Mouse (Mus musculus): ENCODE data around the gene Pah. TPM values are rescaled to one million over a fixed set of nuclear protein-coding genes. Genes with fewer than 3 reads are reported as not detected.

Pah gene
- total RNA-seq, 2 experiments from 2014 or later = not detected

- DNase-seq (ENCODE audit: low spot score in 2 of 2) = no peak
These were observed 19.3 kb upstream of the Pah start for GRCm38 (mm10) chr10:87502283-87502682.

- peak; percentile 67 to 81 for DNase-seq (ENCODE audit: low spot score in 2 of 2)
These were observed 17.6 kb upstream of the Pah start for GRCm38 (mm10) chr10:87503946-87504345.

GRCm38 (mm10) chr10:87508581-87508980, 13.0 kb upstream of the Pah start:
- DNase-seq (ENCODE audit: low spot score in 2 of 2) = no peak

- DNase-seq (ENCODE audit: low spot score in 2 of 2) = no peak
These were observed 8.5 kb upstream of the Pah start for GRCm38 (mm10) chr10:87513052-87513451.

GRCm38 (mm10) chr10:87518585-87518984, 3.0 kb upstream of the Pah start:
- DNase-seq (ENCODE audit: low spot score in 2 of 2) = no peak

GRCm38 (mm10) chr10:87520401-87521116, 1.0 kb upstream of the Pah start:
- no peak for DNase-seq (ENCODE audit: low spot score in 2 of 2)

GRCm38 (mm10) chr10:87534172-87534571, 12.6 kb downstream of the Pah start:
- DNase-seq (ENCODE audit: low spot score in 2 of 2) = no peak

GRCm38 (mm10) chr10:87545759-87546158, 24.2 kb downstream of the Pah start:
- DNase-seq (ENCODE audit: low spot score in 2 of 2) = no peak

GRCm38 (mm10) chr10:87546299-87547234, 25.0 kb downstream of the Pah start:
- DNase-seq (ENCODE audit: low spot score in 2 of 2) = no peak

GRCm38 (mm10) chr10:87552726-87553125, 31.1 kb downstream of the Pah start:
- peak; percentile 47 to 69 for DNase-seq (ENCODE audit: low spot score in 2 of 2)

- DNase-seq (ENCODE audit: low spot score in 2 of 2) = no peak
These were observed 34.8 kb downstream of the Pah start for GRCm38 (mm10) chr10:87556441-87556840.

- DNase-seq (ENCODE audit: low spot score in 2 of 2) = no peak
These were observed 42.2 kb downstream of the Pah start for GRCm38 (mm10) chr10:87563818-87564217.

- no peak for DNase-seq (ENCODE audit: low spot score in 2 of 2)
These were observed 44.1 kb downstream of the Pah start for GRCm38 (mm10) chr10:87565712-87566111.

- DNase-seq (ENCODE audit: low spot score in 2 of 2) = no peak
These were observed 50.9 kb downstream of the Pah start for GRCm38 (mm10) chr10:87572500-87572899.

GRCm38 (mm10) chr10:87586696-87587095, 65.1 kb downstream of the Pah start:
- DNase-seq (ENCODE audit: low spot score in 2 of 2) = no peak

GRCm38 (mm10) chr10:87593916-87594315, 72.3 kb downstream of the Pah start:
- DNase-seq (ENCODE audit: low spot score in 2 of 2) = no peak

GRCm38 (mm10) chr10:87596361-87597074, 74.9 kb downstream of the Pah start:
- peak; percentile 29 to 66 for DNase-seq (ENCODE audit: low spot score in 2 of 2)

GRCm38 (mm10) chr10:87597075-87597677, 75.6 kb downstream of the Pah start:
- DNase-seq (ENCODE audit: low spot score in 2 of 2) = peak; percentile 17 to 54

- no peak for DNase-seq (ENCODE audit: low spot score in 2 of 2)
These were observed 80.6 kb downstream of the Pah start for GRCm38 (mm10) chr10:87602151-87602550.

- DNase-seq (ENCODE audit: low spot score in 2 of 2) = no peak
These were observed 103.6 kb downstream of the Pah start for GRCm38 (mm10) chr10:87625196-87625595.

Data from layer of hippocampus, postnatal 14 days (tissue).